Mouse (Mus musculus) Patski (cell line): ENCODE results near the gene Wdfy2. TPM values are rescaled to one million over a fixed set of nuclear protein-coding genes. Genes with fewer than 3 reads are reported as not detected.

Experiments
- ATAC-seq: fragments of 100-300 bp; one replicate; pipeline ENCODE4 v1.8.0; 2021
- CTCF ChIA-PET: fragments of 350-600 bp; sonication (Branson Sonifier 250); formaldehyde crosslinking; loops from one replicate; lab custom pipeline; 2022; ENCODE audit warnings: inconsistent platforms; lab: Charles Lee
- POLR2A ChIA-PET: fragments of 350-600 bp; sonication (Branson Sonifier 250); formaldehyde crosslinking; loops from one replicate; lab custom pipeline; 2022; ENCODE audit warnings: antibody characterized with exemption, inconsistent platforms; lab: Charles Lee
- DNase-seq: peaks from one replicate; pipeline ENCODE4 v3.0.0-alpha.2; 2011; ENCODE audit warnings: low read depth, low spot score
- H3K27me3 ChIP-seq: fragments of 371-371 bp; one replicate; pipeline ENCODE4 v1.5.1; 2021
- CTCF ChIP-seq: fragments of 100-300 bp; IDR thresholded peaks from one replicate; pipeline ENCODE4 v1.5.1; 2021
- in situ Hi-C: fragments of 300-500 bp; cut with MboI; formaldehyde crosslinking; loops from 3 replicates; pipeline ENCODE4 v1.11.1; 2018; ENCODE audit warnings: low pct_unique_long_range_greater_than_20kb, mixed read lengths
- polyA plus RNA-seq: library from polyadenylated mRNA; unstranded; gene quantifications from one replicate; pipeline ENCODE4 v1.2.3, GENCODE M21; 2021

The Wdfy2 gene
- 9.4 TPM for polyA plus RNA-seq

DNA sequence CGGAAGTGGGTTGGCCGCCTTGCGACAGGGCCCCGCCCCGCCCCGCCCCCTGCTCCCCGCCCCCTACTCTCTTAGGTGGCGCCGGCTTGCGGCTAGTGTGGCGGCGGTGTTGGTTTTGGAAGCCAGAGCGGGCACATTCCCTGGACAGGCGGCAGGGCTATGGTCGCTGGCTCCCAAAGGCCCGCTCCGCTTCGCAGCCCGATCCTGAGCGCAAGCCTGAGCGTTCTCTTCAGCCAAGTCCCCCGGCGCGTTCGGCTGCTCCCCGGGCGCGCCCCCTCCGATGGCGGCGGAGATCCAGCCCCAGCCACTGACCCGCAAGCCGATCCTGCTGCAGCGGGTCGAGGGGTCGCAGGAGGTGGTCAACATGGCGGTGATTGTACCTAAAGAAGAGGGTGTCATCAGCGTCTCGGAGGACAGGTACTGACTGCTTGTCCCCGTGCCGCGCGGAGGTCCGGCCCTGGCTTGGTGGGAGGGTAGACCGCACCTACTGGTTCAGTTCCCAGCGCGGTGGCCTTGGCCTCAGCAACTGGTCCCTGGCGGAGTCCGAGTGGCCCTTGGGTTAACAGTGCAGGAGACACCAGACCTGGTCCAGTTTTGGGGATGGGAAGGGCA, at the start of gene Wdfy2:
Wdfy2 (plus strand) TSS at position 38 of the 612 bp plus-strand sequence.
- no peak for TF ChIP-seq CTCF
- no peaks in the 10 kb centered on the region for H3K27me3 ChIP-seq
- ATAC-seq (peak; percentile 31), DNase-seq (no peak)
- CTCF ChIA-PET = interaction anchor here (0.6 kb wide), 1 partner anchor 27 kb away, joined by 3 read pairs; no protein-coding TSS in a partner anchor
- in situ Hi-C loops = loop anchor here (5.0 kb wide), 1 partner anchor 100 kb away; no protein-coding TSS in a partner anchor
- POLR2A ChIA-PET = interaction anchor here (1.0 kb wide), 1 partner anchor 8 kb away, joined by 4 read pairs; no protein-coding TSS in a partner anchor

DNA sequence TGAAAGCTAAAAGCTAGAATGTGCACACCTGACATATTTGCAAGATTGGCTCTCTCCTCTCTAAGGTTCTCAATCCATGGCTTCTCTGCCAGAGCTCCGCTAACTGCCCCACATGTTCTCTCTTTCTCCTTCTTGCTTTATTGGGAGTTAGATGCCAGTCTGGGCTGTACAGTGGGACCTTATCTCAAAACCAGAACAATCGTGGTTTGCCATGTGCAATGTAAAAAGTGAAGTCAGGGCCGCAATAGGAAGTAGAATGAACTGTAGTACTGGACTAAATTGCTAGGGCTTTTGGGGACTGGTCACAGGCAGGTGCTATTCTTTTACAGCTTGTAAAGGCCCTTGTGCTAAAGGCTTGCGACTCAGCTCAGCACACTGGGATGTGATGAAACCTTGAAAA, 48.2 kb upstream of the Wdfy2 start:
- H3K27me3 ChIP-seq = peaks cover 8% of the 10 kb centered on the region
- ChIA-PET POLR2A (interaction anchor here (1.2 kb wide), 1 partner anchor 18 kb away, joined by 4 read pairs; no protein-coding TSS in a partner anchor), CTCF (no interaction called here)
- TF ChIP-seq CTCF = no peak
- DNase-seq (no peak), ATAC-seq (no peak)
- in situ Hi-C loops = no loop called here

DNA sequence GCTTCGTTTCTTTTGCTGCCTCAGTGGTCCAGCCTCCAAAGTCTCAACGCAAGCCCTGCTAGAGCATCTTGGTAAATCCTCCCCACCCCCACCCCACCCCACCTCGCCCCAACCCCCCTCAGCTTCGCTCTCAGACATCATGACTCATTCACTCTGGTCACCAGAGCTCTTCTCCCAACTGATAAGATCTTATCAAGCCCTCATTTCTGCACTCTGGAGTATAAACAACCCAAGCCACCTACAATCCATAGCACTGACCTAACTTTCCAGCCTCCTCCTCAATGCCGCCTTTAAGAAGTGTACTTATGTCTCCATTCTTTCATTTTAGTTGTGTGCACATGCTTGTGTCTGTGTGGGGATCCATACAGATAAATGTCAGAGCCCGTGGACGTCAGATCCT, 41.8 kb upstream of the Wdfy2 start:
- H3K27me3 ChIP-seq = no peaks in the 10 kb centered on the region
- no peak for DNase-seq
- in situ Hi-C loops = no loop called here
- no peak for ATAC-seq
- CTCF ChIA-PET = no interaction called here
- TF ChIP-seq CTCF = no peak
- POLR2A ChIA-PET = interaction anchor here (1.1 kb wide), 1 partner anchor 244 kb away, joined by 4 read pairs; no protein-coding TSS in a partner anchor

DNA sequence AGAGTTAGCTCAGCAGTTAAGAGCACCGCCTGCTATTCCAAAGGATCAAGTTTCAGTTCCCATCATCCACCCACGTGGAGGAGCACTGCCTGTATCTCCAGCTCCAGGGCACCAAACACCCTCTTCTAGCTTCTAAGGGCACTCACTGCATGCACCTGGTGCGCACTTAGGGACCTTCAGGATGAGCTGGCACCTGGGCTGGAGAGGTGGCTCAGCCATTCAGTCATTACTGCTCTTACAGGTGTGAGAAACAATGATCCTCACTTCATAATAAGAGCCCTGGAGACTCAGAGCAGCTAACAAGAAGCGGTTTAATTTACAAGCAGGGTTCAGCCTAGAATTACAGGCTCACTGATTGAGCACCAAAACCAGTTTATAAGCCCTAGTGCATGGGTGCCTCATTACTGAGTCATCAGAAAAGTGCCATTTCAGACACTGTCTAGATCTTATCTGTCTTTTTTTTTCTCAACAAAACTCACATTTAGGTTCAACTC, 38.8 kb upstream of the Wdfy2 start:
- no peak for ATAC-seq

DNA sequence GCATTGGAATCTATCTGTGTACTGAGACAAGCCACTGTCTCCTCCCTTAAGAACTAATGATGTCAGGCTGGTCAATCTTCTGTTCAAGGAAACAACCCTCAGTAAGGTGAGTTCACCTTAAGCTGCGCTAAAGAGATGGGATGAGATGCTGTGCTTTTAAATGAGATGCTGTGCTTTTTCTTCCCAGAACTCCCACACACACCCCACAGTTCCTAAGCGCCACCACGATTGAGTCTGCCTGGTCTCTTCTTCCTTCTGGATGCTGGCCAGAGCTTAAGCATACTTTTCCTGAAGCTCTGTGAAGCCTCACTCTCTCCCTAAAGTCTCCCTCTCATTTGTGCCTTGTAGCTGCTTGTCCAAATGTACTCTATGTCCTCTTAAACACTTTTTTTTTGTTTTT, 36.7 kb upstream of the Wdfy2 start:
- H3K27me3 ChIP-seq = peaks cover 9% of the 10 kb centered on the region
- TF ChIP-seq CTCF = no peak
- POLR2A ChIA-PET = no interaction called here
- in situ Hi-C loops = no loop called here
- ATAC-seq (no peak), DNase-seq (no peak)
- CTCF ChIA-PET = interaction anchor here (0.6 kb wide), 1 partner anchor 139 kb away, joined by 3 read pairs; no protein-coding TSS in a partner anchor

More for the DNA sequence above, 38.8 kb upstream of the Wdfy2 start:
- peaks cover 5% of the 10 kb centered on the region for H3K27me3 ChIP-seq
- no peak for DNase-seq
- in situ Hi-C loops = no loop called here
- ChIA-PET CTCF (interaction anchor here (0.7 to 0.8 kb wide), 2 partner anchors 16 to 105 kb away, joined by 3 to 4 read pairs; no protein-coding TSS in a partner anchor), POLR2A (no interaction called here)
- TF ChIP-seq CTCF = no peak

DNA sequence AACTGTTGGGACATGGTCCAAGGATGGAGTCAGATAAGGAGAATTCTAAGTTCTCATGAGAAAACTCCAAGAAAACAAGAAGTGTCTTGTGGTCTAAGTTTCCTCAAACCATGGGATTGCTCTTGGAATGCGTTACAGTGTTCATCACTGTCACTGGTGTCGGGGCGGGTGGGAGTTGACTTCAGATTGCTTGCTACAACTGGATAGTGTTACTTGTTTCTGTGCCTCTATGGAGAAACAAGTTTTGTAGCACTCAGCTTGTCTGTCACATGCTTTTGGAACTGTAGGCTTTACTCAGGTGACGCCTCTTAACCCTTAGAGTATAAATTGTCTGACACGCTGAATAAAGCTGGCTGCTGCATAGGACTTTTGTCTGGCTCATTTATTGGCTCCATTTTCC, 34.3 kb upstream of the Wdfy2 start:
- POLR2A ChIA-PET = no interaction called here
- in situ Hi-C loops = no loop called here
- ATAC-seq (no peak), DNase-seq (no peak)
- CTCF ChIA-PET = no interaction called here
- peaks cover 9% of the 10 kb centered on the region for H3K27me3 ChIP-seq
- TF ChIP-seq CTCF = no peak

DNA sequence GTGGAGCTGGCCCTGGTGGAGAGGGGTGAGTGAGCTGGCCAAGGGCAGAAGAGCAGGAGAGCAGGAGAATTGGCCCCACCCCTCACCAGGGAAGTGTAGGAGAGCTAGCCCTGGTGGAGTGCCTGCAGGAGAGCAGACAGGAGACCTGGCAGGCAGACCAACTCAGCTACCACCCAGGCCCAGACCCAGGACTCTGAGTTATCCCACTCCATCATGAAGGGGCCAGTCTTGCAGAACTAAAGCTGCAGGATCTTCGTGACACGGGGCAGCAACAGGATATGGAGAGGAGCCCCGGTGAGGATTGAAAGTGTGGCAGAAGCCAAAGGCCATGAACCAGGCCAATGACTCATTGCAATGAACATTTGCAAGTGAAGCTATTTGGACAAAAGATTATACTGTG, 30.6 kb upstream of the Wdfy2 start:
- POLR2A ChIA-PET = interaction anchor here (0.9 kb wide), 1 partner anchor 18 kb away, joined by 4 read pairs; no protein-coding TSS in a partner anchor
- peaks cover 6% of the 10 kb centered on the region for H3K27me3 ChIP-seq
- in situ Hi-C loops = no loop called here
- DNase-seq (peak; percentile 6), ATAC-seq (no peak)
- CTCF ChIA-PET = no interaction called here
- TF ChIP-seq CTCF = no peak

DNA sequence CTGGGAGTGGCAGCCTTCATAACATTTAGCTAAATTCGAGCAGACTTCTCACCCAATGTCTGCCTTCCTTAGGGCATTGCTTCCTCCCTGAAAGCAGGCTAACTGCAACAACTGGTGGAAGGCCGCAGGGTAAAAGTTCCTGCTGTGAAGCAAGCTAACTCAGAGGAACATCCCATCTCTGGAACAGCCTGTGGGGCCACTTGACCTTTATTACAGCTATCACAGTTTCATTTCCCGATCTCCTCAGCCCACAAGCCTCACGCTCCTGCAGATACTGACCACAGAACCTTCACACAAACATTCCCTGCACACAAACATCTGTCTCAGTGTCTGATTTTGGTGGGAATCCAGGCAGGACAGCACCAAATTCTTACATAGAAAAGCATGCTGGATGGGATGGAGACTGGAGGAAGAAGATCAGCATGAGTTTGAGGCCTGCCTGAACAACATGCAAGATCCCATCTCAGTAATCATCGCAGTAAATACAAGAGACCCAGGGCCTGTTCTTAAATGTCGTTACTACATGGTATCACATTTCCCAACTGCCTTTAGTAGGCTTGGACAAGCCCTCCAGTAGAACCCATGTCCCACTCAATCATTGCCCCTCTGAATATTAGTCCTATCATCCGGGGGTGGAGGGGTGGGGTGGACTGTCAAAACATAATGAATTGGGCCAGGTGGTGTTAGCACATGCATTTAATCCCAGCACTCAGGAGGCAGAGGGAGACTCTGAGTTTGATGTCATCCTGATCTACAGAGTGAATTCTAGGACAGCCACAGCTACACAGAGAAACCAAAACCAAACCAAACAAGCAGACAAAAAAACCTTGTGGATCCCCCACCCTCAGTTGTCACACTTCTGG, 28.6 kb upstream of the Wdfy2 start:
- in situ Hi-C loops = no loop called here
- no peak for ATAC-seq
- ChIA-PET CTCF (interaction anchor here (1.2 kb wide), 1 partner anchor 11 kb away, joined by 3 read pairs; no protein-coding TSS in a partner anchor), POLR2A (no interaction called here)
- DNase-seq = no peak
- no peak for TF ChIP-seq CTCF
- peaks cover 2% of the 10 kb centered on the region for H3K27me3 ChIP-seq

DNA sequence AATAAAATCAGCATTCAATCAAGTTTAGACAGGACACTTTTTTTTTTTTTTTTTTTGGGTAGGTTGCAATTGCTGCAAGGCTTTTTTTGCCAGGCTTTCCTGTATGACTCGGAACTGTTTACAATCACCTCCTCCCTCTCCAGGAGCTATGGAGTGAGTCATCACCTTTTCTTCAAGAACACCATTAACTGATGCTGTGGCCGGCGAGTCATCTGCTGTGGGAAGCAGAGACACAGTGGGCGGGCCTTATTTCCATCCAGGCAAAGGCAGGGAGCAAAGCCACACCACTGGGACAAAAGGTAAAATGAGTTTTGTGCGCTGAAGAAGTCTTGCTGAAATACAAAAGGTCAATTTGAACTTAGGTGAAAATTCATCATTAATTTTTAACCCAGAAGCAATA, 24.7 kb upstream of the Wdfy2 start:
- ChIA-PET POLR2A (no interaction called here), CTCF (no interaction called here)
- TF ChIP-seq CTCF = no peak
- in situ Hi-C loops = no loop called here
- DNase-seq (no peak), ATAC-seq (no peak)
- H3K27me3 ChIP-seq = no peaks in the 10 kb centered on the region

DNA sequence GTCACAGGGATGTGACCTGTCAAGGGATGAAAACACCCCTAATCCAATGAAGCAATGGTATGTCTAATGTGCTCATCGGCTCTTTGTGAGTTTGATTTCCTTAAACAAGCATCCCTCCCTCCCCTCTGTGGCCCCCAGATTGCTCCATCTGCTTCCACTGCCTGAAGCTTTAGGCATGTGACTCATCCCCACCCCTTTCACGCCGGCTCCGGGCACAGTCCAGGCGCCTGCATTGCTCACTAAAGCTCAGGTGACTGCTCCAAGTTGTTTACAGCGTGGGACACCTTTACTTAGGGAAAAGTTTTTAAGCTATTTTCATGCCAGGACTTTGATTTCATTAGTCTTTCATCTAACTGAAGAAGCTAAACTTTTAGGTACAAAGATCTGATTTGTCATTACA, 22.9 kb upstream of the Wdfy2 start:
- DNase-seq = no peak
- ATAC-seq = no peak
- POLR2A ChIA-PET = no interaction called here
- no peak for TF ChIP-seq CTCF
- in situ Hi-C loops = no loop called here
- no peaks in the 10 kb centered on the region for H3K27me3 ChIP-seq
- CTCF ChIA-PET = interaction anchor here (1.0 kb wide), 1 partner anchor 8 kb away, joined by 3 read pairs; no protein-coding TSS in a partner anchor

DNA sequence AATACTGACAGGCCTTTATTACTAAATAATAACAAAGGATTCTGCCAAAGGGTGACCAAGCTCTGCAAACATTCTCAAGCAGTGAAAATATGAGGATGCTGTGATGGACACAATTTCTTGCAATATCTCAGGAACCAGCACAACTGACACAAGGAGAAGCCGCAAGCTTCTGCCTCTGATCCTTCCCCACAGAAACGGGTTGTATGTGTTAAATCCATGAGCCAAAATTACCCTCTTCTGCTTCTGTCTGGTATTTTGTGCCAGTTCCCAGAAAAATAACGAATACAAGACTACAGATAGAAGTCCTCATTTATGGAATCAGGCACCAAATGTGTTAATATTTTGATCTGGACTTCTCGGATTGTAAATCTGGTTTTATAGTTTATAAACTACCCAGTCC, 20.7 kb upstream of the Wdfy2 start:
- no peak for DNase-seq
- in situ Hi-C loops = no loop called here
- H3K27me3 ChIP-seq = no peaks in the 10 kb centered on the region
- ChIA-PET CTCF (no interaction called here), POLR2A (no interaction called here)
- TF ChIP-seq CTCF = no peak
- no peak for ATAC-seq
